Mouse (Mus musculus) cerebellum, adult 8-10 months (tissue): ENCODE data around the gene Cfap157.

ENCODE experiments used
- DNase-seq: peaks from one replicate; pipeline ENCODE4 v3.0.0; 2022

Cfap157 gene

GRCm38 (mm10) chr2:32779714-32780113 lies 4.5 kb downstream of the Cfap157 start:
- DNase-seq = no peak

DNA sequence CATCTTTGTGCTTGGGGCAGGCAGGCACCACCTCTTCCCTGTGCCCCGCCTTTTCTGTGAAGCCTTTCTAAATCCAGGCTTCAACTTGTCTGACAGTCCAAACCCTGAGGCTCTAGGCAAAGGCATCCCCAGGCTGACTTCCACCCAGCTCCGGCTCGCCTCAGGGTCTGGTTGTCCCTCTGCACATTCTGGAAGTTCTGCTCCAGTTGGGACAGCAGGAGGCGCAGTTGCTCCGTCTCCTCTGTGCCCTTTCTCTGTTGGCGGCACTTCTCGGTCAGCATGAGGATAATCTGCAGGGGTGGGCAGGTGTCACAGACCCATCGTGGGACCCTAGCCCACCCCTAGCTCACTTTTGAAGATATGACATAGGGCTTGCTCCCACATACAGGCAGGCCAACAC lies 5.1 kb downstream of the Cfap157 start:
- DNase-seq = peak; percentile 77

GRCm38 (mm10) chr2:32778081-32778480 lies 6.1 kb downstream of the Cfap157 start:
- no peak for DNase-seq

GRCm38 (mm10) chr2:32776192-32776591 lies 8.0 kb downstream of the Cfap157 start:
- DNase-seq = no peak

- DNase-seq = peak; percentile 97
Measured at GRCm38 (mm10) chr2:32775359-32776074, 8.7 kb downstream of the Cfap157 start, which contains the start of the genes Ttc16 and Ptrh1. Gene Ttc16 (minus strand): TSS chr2:32775633. Gene Ptrh1 (plus strand): TSS chr2:32775786.

GRCm38 (mm10) chr2:32772626-32773279 lies 11.5 kb downstream of the Cfap157 start:
- DNase-seq = no peak

GRCm38 (mm10) chr2:32771886-32772285 lies 12.3 kb downstream of the Cfap157 start:
- no peak for DNase-seq

GRCm38 (mm10) chr2:32769327-32770085 lies 14.7 kb downstream of the Cfap157 start:
- no peak for DNase-seq

DNA sequence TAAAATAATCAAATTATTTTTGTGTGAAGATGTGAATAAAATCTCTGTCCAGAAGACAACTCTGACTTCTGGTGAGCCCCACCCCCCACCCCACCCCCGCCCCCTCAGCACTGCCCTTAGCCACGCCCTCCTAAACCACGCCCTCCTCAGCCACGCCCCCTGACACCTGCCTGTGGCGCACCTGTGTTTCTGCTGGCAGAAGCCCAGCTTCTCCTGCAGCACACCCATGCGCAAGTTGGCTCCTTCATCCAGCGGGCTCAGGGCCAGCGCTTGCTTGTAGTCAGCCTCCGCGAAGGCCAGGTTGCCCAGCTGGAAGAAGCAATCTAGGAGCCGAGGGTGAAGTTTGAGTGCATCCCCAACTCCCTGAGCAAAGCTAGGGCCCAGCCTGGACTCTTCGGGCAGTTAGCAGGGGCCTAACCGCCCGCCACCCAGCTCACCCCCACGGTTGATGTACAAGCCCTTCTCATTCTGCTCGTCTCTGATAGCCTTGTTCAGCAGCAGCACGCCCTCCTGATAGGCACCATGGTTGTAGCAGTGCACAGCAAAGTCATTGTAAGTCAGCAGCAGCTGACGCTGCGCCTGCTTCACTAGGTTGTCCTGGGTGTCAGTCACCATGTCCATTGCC lies 15.5 kb downstream of the Cfap157 start:
- no peak for DNase-seq

- DNase-seq = no peak
Measured at GRCm38 (mm10) chr2:32767241-32767640, 17.0 kb downstream of the Cfap157 start.

DNA sequence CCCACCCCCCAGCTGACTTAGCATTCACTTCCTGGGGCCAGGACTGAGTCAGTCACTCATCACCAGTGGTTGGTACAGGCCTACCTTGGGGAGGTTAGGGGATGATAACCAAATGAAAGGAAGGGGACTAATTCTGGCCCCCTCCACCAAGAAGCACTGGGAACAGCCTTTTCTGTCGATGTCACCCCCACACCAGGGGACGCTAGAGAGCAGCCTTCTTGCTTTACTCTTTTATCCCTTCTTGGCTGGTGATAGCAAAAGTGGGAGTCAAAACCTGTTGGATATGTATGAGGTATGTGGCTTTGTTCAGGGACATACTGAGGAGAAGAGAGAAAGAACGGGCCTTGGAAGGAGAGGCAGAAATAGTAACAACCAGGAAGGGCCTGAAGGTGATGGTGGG lies 20.9 kb downstream of the Cfap157 start:
- DNase-seq = no peak

DNA sequence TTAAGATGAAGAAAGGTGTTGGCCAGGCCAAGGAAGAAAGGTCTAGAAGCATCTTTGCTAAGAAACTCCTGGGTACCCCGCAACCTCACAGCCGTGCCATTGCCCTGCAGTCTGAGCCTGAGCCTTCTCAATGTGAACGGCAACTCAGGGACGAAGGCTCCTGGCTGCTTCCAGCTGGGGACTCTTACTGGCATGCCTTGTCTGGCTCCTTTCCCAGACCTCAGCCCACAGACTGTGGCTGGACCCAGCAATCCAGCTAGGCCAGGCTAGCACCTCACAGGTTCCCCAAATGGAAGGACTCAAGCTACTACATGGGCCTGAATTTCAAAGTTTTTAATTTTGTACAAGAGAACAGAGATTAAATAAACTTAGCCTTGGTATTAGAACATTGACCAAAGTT lies 22.4 kb downstream of the Cfap157 start:
- no peak for DNase-seq

DNA sequence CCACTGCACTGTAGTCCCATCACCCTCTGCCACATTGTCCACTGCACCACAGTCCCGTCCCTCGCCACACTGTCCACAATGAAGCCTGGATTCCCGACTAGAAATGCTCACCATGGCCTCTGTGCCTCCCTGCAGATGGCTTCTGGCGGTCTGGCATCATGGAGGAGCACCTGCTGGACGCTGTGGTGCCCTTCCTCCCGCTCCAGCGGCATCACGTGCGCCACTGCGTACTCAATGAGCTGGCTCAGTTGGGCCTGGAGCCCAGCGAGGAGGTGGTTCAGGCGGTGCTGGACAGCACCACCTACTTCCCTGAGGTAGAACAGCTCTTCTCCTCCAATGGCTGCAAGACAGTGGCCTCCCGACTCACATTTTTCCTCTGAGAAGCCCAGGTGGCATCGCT lies 22.9 kb downstream of the Cfap157 start:
- no peak for DNase-seq

DNA sequence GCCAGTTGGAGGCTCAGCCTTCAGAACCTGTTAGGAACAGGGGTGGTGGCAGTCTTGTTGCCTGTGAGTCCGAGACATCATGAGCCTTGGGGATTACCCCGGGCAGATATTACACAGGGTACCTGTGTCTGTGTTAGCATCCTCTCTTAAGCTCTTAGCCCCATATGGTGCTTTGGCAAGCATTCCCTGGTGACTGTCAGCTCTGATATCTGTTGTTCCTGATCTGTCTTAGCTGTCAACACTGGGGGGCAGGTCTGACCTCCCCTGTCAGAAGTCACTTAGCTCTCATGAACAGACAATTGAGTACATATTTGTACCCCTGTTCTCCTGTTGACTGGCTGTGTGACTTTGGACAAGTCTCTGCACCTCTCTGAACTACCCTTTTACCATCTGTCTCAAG lies 25.2 kb downstream of the Cfap157 start:
- no peak for DNase-seq

DNA sequence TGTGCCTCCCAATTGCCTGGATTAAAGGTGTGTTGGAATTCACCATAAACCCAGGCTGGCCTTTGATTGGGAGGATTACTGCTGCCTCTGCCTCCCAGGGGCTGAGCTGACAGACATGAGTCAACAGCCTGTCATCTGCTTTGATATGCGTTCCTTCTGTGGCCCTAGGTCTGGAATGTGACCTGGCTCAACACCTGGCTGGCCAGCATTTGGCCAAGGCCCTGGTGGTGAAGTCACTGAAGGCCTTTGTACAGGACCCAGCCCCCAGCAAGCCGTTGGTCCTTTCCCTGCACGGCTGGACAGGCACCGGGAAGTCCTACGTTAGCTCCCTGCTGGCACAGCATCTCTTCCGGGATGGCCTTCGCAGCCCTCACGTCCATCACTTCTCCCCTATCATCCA lies 25.7 kb downstream of the Cfap157 start:
- DNase-seq = no peak

DNA sequence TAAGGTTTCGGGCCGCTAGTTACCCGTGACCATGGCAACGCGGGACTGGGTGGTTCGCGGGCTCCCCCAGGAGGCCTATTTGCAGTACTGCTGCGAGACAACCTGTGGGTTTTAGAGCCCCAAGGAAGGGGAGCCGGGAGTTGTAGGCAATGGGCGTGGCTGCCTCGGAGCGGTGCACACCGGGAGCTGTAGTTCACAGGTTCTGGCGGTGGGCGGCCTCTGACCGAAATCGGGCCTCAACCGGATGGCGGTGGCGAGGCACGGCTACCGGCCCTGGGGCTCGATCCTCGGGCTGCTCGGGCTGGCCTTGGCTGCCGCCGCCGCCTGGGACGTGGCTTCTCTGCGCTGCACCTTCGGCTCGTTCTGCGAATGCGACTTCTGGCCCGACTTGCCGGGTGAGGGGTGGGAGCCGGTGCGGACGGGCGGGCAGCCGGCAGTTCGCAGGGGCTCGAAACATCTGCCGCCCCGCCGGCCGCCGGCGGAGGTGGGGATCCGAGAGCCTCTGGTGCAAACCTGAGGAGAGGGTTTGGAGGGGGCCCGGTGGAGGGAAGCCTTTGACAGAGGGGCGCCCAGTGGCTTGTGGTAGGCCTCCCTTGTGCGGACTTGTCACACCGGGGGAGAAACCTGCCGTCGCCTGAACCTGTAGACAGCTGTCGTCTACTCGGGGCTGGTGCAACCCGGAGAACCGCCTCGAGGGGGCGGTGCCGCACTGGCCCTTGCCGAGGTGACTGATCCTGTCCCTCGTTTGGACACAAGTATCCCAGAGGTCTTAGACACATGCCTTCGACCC lies 27.0 kb downstream of the Cfap157 start, which contains the start of gene Tor2a:
Gene Tor2a (plus strand): TSS at position 179 of the 790 bp plus-strand sequence.
- DNase-seq = peak; percentile 95

DNA sequence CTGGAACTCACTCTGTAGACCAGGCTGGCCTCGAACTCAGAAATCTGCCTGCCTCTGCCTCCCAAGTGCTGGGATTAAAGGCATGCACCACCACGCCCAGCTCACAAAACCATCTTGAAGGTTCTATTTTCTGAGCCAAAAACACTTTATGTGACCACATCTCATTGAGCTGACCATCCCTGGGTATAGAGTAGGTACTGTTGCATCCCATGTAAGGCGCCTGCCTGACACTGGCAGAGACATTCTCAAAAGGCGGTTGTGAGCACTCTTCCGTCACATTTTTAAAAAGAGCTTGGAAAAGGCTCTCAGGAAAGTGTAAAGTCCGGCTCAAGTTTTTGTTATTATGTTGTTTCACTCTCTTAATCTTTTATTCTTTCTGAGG lies 27.6 kb downstream of the Cfap157 start:
- DNase-seq = no peak

GRCm38 (mm10) chr2:32752181-32752580 lies 32.0 kb downstream of the Cfap157 start:
- DNase-seq = no peak

DNA sequence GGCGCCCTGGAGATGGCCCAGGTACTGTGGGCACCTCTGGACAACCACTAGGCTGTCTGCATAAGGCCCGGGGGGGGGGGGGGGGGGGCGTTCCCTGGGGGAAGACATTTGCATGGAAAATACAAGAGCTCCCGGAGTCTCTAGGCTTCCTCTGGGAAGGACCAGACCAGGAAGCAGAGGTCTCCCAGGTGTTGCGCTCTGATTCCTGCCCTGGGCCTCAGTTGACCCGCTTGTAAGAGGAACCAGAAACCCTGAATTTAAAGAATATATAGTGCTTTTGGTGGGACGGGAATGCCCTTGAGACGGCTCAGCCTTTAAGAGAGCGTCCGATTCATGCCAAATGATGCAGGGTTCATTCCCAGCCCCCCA lies 32.6 kb downstream of the Cfap157 start:
- DNase-seq = no peak

DNA sequence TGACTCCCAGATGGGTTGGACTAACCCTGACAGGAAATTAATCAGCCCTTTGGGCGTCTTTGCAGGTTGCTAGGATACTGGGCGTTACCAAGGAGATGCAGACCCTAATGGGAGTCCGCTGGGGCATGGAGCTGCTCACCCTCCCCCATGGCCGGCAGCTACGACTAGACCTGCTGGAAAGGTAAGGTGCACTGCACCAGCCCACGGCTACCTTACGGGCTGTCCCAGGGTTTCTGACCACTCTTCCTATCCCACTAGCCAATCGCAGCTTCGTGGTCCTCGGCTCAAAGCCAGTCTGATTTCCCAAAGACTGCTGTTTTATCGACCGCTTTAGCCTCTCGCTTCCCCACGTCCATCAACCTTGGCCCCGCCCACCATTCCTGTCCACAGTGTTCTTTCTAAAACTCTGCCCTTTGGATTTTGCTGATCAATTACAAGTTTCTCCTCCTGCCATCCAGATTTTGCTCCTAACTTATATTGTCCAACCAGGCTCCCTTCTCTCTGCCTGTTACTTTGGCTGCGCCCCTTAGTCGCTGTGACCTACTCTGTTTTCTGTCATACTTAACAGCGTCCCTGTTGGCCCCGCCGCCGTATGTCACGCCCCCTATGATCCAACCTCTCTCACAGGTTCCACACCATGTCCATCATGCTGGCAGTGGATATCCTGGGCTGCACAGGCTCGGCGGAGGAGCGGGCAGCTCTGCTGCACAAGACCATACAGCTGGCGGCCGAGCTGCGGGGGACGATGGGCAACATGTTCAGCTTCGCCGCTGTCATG lies 33.2 kb downstream of the Cfap157 start:
- DNase-seq = no peak

DNA sequence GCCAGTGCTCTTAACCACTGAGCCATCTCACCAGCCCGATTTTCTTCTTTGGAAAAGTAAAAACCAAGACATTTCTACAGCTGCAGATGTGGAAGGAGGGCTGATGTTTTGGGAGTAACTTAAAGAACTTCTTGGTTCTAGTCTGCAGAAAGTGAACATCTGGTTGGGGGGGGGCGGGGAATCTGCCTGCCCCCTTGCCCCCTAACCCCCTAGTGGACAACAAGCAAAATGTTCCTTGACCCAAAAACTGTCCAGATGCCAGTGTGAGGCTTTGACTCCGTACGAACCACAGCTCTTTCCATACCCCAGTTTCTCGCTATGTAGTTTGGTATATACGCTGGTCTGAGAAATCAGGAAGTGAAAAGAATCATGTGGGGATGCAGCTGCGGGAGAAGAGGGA lies 34.0 kb downstream of the Cfap157 start:
- DNase-seq = no peak

- DNase-seq = no peak
Measured at GRCm38 (mm10) chr2:32749082-32749481, 35.1 kb downstream of the Cfap157 start.
